Mouse (Mus musculus): ENCODE data around the gene Gramd1b. TPM values are rescaled to one million over a fixed set of nuclear protein-coding genes. Genes with fewer than 3 reads are reported as not detected.

Gramd1b gene
- total RNA-seq, 2 experiments from 2014 or later: 154 to 171 TPM

DNA sequence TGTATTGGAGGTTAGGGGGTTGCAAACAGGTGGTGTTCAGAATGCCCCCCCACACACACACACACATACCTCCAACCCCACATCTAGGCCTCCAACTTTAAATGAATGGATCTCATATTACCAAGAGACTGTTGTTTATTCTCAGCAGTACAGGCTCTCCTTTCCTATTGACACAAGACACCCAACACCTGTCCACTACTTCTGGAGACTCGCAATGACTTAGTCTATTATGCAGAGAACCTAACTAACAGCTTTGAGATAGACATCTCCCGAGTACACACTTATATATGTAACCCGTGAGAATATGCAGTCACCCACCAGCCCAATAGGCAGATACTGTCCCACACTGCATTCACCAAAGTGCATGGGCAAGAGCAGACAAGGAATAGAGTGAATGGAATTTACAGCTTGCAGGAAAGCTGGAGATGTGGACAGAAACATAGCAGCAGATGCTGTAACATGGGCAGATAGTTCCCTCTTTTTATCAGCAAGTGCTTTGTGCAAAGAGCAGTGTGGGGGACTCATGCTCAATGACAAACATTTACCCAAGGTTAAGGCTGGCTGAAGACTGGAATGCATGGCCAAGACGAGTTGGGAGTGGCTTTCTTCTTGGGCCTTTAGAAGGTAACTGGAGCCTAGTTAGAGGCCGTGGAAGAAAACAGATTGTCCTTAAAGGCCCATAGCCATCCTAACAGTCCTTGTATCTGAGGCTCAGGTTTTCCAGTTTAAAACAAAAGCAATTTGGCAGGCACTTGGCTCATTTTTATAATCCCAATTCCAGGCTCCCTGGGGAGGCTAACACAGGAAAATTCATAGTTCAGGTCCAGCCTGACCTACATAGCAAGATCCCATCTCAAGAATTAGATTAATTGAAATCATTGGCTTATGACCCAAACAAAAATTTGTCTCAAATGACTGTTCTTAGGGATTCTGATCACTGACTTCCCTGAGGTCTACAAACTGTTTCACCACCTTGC is 71.6 kb downstream of the Gramd1b start:
- DNase-seq (ENCODE audit: low spot score in 2 of 2): no peak

DNA sequence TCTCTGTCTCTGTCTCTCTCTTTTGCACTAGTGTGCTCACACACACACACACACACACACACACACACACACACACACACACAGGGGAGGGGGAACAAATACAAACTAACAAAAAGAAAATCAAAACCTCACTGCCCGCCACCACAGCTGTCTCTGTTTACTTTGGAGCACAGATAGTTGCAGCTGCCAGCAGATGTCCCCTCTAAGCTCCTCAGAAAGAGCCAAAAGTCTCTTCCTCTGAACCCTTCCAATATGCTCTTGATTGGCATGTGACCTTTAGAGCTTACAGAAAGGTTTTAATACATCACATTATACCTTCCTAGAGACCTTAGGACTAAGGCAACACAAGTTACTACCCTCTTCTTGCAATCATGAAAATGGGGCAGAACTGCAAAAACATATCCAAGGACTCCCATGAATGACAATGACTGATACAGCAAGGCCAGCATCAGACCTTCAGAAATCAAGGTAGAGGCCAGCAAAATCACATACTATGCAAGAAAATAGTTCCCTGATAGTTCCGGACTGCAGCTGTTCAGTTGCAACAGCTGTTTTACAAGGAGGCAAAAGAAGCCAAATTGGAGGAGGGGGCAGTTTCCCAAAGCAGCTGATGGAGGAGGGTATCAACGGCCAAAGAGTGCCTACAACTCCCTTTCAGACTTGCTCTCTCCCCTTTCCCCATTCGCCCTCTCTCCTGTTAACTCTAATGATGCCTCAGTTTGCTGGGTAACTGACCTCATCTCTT is 72.5 kb downstream of the Gramd1b start:
- DNase-seq (ENCODE audit: low spot score in 2 of 2): no peak

DNA sequence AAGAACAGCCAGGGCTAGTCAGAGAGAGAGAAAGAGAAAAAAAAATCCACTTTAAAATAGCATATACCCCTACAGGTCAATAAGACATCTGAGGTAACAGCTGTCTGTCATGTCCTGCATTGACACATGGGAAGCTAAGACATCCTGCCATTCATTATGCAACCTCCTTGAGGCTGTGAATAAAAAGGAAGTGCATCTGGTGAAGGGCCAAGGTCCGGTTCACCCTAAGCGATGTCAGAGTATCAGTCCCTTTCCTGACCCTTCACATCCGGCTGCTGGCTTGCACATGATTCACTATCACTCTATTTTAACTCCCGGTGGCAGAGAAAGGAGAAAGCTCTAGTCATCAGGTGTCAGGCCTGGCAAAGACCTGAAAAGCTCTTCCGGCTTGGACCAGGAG is 73.7 kb downstream of the Gramd1b start:
- DNase-seq (ENCODE audit: low spot score in 2 of 2): no peak

DNA sequence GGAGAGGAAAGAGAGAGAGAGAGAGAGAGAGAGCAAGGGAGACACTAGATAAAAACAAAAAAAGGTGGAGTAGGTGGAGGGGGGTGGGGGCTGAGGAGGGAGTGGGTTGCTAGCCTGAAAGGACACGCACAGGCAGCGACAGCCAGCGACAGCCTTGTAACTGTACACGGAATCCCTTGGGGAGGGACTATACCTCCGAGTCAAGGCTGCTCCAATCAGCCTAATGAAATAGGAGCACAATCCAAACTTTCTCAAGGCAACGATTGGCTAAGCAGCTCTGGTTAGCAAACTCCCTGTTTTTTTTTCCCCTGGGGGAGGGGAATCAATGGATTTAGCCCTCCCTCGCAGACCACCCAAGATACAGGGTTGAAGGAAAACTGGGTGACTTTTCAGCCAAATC is 75.0 kb downstream of the Gramd1b start:
- DNase-seq (ENCODE audit: low spot score in 2 of 2): peak in 1 of 2 experiments; percentile 16

DNA sequence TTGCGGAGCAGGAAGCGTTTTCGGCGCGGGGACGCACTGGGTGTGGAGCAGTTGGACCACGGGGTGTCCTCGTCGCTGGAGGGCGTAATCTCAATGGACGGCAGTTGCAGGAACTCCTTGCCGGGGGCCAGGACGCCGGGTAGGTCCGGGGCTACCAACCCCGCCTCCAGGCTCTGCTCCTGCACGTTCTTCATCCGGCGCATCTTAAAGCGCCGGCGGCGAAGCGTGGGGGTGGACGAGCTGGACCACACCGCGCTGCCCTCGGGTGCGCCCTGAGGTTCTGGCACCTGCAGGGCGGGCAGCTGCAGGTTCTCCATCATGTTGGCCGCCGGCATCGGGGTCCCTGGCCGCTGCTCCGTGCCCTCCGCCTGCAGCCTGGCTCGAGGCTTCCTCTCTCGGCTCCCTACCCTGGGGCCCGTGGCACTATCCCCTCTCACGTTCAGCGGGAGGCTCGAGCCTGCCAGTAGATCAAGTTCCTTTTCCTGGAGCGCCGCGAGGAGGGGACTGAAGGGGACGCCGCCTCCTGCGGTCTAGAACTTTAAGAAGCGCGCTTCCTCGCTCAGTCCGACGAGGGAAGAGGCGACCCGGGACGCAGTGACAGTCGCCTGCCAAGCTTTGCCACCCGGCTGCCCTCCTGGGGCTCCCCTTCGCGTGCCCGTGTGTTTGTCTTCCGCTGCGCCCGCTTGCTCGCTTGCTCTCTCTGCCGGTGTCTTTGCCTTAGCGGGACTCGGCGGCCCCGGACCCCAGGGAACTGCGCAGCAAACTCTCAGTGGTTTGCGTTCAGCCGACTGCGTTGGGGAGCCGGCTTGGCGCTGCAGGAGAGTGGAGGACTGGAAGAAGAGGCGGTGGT is 75.6 kb downstream of the Gramd1b start:
- peak; percentile 31 to 48 for DNase-seq (ENCODE audit: low spot score in 2 of 2)

DNA sequence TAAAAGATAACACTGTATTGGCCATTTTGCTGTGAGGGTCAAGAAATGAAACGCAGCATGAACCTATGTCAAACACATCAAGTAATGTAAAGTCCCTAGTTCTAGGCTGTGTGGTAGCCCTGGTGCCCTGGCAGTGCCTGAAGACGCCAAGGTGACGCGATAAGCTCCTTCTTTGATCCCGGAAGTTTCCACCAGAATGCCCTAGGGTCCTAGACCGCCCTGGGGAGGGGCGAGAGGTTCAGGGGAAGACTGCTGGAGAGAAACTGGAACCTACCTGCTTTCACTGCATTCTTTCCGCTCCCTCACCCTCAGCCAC is 76.2 kb downstream of the Gramd1b start:
- DNase-seq (ENCODE audit: low spot score in 2 of 2): no peak

DNA sequence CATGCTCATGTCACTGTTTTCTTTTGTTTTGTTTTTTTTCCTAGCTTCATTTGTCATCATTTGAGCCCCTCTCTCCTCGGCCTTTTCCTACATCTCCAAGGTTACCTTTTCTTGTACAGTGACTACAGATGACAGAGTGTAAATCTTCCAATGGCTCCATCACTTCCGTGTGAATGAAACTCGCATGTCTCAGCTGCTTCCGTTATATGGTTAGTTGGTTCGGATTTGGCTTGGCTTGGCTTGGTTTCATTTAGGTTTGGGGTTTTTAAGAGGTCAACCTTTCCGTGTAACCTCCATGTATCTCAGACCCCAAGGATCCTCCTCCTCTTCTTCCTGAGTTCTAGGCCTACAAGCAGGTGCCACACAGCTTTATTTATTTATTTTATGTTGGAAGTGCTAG is 77.3 kb downstream of the Gramd1b start:
- DNase-seq (ENCODE audit: low spot score in 2 of 2): no peak

DNA sequence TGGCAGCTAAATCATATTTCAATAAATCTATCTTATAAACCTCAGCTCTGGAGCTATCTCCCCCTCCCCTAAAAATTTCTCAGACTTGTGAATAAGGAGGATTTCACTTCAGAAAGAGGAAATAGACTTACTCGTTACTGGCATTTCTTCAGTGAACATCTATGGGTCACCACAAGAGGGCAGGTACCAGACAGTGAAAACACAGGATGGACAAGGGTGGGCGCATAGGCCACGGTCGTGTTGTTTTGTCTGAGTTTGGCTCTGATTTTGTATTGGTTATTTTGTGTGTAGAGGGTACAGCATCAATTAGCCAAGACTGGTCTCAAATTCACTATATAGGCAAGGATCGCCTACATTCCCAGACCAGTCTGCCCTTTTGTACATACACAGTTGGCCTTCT is 79.0 kb downstream of the Gramd1b start:
- DNase-seq (ENCODE audit: low spot score in 2 of 2): no peak

DNA sequence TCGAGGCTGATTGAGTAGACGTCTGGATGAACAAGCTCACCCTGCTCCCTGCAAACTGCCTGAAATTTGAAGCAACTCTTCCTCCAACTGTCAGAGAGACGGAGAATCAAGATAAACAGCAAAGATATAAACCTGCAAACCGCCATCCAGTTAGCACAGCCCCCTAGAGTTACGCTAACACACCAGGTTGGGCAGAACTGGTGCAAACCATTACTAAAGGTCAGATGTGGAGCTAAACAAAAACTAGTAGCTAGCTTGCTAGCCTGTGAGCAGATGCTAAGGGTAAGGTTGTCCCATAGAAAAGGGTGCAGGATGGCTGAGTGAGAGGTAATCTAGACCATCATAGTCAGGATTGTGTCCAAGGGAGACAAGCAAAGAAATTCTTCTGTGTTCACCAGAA is 80.4 kb downstream of the Gramd1b start:
- DNase-seq (ENCODE audit: low spot score in 2 of 2): no peak

DNA sequence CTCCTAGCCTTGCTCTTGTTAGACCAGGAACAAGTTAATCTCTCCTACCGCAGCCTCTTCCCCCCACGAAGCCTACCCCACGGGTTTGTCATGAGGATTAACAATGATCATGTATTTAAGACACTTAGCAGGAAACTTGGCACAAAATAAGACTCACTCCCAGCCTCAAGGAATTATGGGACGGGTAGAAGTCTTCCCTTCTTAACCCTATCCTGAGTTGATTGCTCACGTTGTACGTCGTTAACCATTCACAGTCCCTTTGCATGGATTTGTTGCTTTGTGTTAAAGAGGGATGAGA is 80.8 kb downstream of the Gramd1b start:
- DNase-seq (ENCODE audit: low spot score in 2 of 2): no peak

DNA sequence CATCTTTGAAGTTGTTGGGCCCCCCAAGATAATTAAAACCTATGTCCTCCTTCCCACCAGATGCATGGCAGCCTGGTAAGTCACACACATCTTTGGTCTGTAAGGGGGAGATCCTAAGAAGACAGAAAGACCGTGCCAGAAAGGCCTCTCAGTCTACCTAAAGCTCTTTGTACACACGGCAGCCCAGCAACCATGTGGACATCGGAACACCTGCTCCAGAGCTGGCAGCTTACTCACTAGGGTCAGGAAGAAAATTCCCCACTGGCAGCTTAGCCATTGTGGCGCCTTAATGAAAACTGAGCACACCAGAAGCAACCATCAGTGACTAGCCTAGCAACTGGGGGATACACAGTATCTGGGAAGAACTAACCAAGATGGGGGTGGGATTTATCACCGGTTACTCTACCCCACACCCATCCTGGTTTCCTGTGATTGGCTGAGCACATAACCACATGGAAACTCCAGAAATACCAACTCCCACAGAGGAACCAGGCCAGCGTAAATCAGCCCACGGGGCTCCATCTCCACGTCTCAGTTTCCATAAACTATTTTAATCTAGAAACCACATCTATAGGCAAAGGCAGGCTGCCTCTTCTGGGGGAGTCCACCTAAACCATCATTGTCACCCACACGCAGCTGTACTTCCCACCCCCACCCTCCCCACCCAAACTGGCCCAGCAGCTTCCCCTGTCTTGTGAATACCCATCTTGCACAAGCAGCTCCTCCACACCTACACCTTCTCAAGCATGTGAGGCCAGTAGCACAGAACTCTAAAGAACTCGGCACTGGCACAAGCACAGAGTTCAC is 81.4 kb downstream of the Gramd1b start:
- peak; percentile 42 to 56 for DNase-seq (ENCODE audit: low spot score in 2 of 2)

DNA sequence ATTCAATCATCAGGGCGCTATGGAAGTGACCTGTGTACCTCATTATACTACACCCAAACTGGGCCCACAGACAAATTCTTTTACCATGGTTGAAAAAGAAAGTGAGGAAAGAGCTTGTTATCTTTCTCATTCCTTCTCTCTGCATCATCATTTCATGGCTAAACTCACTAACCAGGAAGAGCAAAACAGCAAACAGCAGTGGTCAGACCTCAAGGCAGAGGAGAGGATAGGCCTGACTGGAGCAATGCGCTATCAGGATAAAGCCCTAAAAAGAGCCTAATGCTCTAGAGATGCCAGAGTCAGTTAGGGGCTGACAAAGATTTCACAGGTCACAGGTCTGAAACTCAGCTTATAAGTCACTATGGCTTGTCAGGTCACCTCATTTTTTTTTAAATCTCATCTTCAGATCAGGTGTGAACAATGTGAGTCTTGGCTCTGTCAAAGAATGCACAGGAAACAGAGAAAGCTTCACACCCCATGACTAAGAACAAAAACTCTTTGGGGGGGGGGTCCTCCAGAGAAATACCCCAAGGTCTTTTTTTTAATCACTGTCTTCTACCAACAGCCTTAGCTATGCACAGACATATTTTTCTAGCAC is 82.4 kb downstream of the Gramd1b start:
- no peak for DNase-seq (ENCODE audit: low spot score in 2 of 2)

DNA sequence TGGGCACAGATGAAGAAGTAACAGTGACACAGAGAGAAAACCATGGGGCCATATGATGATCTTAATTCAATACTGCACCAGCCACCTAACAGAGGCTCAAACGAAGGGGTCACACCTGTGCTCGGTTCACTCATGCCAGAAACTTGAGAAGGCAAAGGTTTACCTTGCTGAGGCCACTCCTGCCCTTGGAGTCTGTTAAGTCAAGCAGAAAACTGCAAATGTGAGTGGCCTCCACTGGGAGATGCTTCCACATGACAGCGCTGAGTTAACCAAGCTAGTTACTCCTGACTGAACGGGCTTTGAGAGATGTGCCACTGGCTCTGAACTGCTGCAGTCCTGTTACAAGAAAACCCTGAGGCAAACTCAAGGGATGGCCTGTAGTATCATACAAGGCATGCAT is 83.9 kb downstream of the Gramd1b start:
- no peak for DNase-seq (ENCODE audit: low spot score in 2 of 2)

DNA sequence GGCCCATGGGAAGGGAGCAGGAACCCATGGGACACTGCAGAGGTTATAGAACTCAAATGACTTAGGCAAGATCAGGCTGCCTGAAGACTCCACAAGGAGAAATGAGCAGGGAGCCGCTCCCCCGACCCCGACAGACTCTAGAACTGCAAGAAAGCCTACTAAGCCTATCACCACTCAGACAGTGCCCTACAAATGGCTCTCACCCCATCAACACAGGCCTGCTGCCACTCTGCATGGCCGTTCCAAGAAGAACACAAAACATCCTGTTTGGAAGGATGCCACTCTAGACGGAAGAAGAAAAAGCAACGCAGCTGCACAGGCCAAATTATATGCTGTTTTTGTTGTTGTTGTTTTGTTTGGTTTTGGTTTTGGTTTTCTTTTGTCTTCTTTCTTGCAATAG is 86.2 kb downstream of the Gramd1b start:
- DNase-seq (ENCODE audit: low spot score in 2 of 2): no peak

DNA sequence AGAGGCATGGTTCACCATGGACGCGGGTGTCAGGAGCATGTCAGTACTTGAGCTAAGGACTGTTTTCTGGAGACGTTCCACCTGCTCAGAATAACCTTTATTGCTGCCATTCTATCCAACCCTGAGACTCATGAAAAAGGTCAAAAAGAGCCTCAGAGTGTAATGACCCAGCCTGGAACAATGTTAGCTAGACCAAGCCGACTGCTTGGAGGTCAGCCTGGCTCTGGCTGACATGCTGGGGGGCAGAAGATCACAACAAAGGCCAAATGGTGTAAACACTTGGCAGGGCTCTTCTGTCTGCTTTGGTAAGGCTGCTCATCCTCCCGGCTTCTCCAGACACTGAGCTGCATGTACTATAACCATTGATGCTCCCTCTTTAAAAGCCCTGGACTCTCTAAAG is 88.4 kb downstream of the Gramd1b start:
- DNase-seq (ENCODE audit: low spot score in 2 of 2): no peak

DNA sequence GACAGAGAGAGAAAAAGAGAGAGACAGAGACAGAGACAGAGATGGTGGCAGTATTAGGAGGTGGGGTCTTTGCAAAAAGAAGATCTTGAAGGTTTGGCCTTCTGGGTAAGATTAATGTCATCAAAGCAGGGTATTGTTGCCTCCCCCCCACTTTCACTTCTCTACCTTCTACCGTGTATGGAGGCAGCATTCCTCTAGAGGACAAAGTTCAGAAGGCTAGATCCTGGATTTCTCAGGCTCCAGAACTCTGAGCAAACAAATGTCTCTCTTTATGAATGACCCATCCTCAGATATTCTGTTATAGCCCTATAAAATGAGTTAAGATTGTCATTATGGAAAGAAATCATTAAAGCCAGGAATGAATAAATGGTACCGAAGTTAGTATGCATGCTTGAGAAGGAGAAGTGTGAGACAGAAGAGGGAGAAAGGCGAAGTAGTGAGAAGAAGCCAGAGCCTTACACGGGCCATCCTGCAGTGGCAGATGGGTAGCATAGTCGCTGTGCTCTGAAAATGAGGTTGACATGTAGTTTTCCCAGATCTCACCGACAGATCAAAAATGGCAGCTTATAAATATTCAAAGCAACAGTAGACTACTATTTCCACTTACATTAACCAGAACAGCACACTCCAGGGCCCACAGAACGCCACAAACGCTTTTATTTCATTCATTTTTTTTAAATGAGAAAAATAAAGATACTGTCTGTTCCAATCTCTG is 91.1 kb downstream of the Gramd1b start:
- no peak for DNase-seq (ENCODE audit: low spot score in 2 of 2)

DNA sequence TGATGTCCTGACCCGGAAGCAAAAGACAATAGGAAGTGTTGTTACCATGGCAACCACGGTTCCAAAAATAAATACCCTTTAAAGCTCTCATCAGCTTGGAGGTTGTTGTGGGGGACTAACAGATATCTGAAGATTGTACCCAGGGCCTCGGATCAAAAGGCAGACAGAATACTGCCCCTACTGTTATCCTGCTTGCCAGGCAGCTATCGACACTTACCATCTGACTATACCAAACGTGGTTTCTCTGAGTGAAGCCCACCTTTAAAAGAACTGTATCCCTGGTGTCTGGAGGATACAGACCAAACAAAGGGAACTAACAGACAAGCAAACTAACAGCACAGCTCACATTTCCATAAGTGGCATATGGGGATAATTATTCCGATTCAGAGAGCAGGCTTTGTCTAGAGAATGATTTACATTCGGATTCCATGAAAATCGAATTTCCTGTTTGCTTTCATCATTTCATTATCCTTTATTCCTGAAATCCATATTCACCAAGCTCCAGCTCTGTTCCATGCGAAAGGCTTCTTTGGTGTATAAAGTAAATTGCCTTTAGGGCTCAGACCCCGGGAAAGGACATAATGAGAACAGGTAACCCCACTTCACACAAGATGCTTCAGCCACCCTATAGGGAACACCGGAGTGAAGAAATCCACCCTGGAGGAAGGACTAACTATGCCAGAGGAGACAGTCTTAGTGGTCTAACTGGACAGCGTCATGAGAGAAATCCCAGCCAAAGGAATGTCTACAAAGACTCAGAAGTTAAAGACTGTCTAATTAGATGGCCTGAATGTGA is 92.3 kb downstream of the Gramd1b start:
- DNase-seq (ENCODE audit: low spot score in 2 of 2): no peak

DNA sequence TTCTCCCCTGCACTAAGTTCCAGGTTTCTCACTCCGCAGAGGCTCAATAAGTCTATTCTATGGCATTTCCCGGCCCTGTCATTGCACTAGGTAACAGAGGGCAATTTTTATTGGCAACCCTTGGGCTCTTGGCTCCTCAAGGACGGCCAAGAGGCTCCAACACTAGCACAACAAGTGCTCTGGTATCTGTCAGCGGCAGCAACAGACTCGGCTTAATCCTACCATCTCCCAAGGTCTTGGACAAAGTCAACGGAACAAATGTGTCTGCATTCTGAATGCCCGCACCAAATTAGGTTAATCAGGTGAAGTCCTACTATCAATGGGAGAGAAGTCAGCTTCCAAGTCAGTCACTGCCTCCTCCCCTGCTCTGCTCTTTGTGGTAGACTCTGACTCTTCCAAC is 93.3 kb downstream of the Gramd1b start:
- DNase-seq (ENCODE audit: low spot score in 2 of 2): no peak

DNA sequence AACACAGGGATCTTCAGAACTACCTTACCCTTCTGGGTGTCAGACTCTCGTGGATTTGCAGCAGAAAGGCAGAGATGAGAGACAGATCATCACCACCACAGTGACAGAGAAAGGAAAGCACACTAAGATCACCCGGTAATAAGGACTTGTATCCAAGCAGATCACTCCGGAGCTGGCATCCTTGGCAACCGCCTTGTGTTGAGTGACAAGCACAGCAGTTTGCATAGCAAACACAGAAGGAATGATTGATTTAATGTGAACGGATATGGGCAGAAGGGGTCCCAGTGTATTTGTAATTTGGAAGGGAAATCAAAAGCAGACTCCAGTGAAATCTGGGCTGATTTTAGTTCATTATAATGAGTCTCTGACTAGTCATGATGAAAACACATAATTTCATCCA is 97.9 kb downstream of the Gramd1b start:
- DNase-seq (ENCODE audit: low spot score in 2 of 2): no peak
